Mouse (Mus musculus) thymus, adult 2 months (tissue): ENCODE data around the gene Gm20388. TPM values are rescaled to one million over a fixed set of nuclear protein-coding genes. Genes with fewer than 3 reads are reported as not detected.

Experiments used
- DNase-seq: peaks from one replicate; pipeline ENCODE4 v3.0.0; 2021
- H3K27ac ChIP-seq: fragments of 200-500 bp; 2 replicates; pipeline ENCODE4 v1.5.1; 2012; ENCODE audit warnings: low read length, control low read depth; ENCODE audit not compliant: control insufficient read depth, insufficient read depth
- H3K27me3 ChIP-seq: fragments of 200-500 bp; 2 replicates; pipeline ENCODE4 v1.6.1; 2012; ENCODE audit warnings: mild to moderate bottlenecking, low read length, moderate library complexity, mixed read lengths; ENCODE audit not compliant: control insufficient read depth, insufficient read depth
- H3K36me3 ChIP-seq: fragments of 200-500 bp; 2 replicates; pipeline ENCODE4 v1.6.1; 2012; ENCODE audit warnings: mild to moderate bottlenecking, low read length, moderate library complexity; ENCODE audit not compliant: control insufficient read depth, insufficient read depth
- H3K4me1 ChIP-seq: fragments of 200-500 bp; replicated peaks from 2 replicates; pipeline ENCODE4 v1.6.1; 2012; ENCODE audit warnings: low read length; ENCODE audit not compliant: control insufficient read depth, insufficient read depth
- H3K4me3 ChIP-seq: fragments of 200-500 bp; 2 replicates; pipeline ENCODE4 v1.5.1; 2012; ENCODE audit warnings: mild to moderate bottlenecking, low read length, control low read depth, moderate library complexity; ENCODE audit not compliant: control insufficient read depth, insufficient read depth
- CTCF ChIP-seq: fragments of 200-500 bp; IDR thresholded peaks from 2 replicates; pipeline ENCODE4 v1.5.1; 2012; ENCODE audit warnings: mild to moderate bottlenecking, control low read depth, low read length, moderate library complexity, borderline replicate concordance; ENCODE audit not compliant: control insufficient read depth, poor library complexity, insufficient read depth; ENCODE audit errors: extremely low read depth
- POLR2A ChIP-seq: fragments of 200-500 bp; IDR thresholded peaks from 2 replicates; pipeline ENCODE4 v1.6.1; 2012; ENCODE audit warnings: mild to moderate bottlenecking, low read length, control low read depth, moderate library complexity; ENCODE audit not compliant: control insufficient read depth, poor library complexity, insufficient read depth; ENCODE audit errors: extremely low read depth
- WGBS: fragments of 180-500 bp; shearing (Covaris S2); methylation state at CpG from one replicate; pipeline ENCODE4 v1.1.7; 2018; 5-methylcytosine and 5-hydroxymethylcytosine counted together
- polyA plus RNA-seq: library from polyadenylated mRNA; depleted of rRNA; stranded (reverse); fragments of >200 nt; gene quantifications from 2 replicates; pipeline ENCODE4 v1.2.3, GENCODE M21; 2012

Gene Gm20388
- polyA plus RNA-seq, 1 experiment = 103 TPM

- Histone ChIP-seq H3K27ac (no peak overlapping the region), H3K4me3 (no peak overlapping the region), H3K36me3 (peaks cover 13% of the 10 kb centered on the region), H3K4me1 (peaks cover 20% of the 10 kb centered on the region), H3K27me3 (no peaks in the 10 kb centered on the region)
- peak; percentile 67 for DNase-seq
- TF ChIP-seq POLR2A = no peak
- peak; percentile 76; the same call in 1 of the 2 replicates for TF ChIP-seq CTCF
- WGBS = 77% methylated on average over 9 of the region's 9 CpGs
Observed at GRCm38 (mm10) chr8:119944096-119944811, 33.6 kb downstream of the Gm20388 start.

- TF ChIP-seq CTCF (no peak), POLR2A (no peak)
- H3K27ac ChIP-seq = no peak overlapping the region
- no peaks in the 10 kb centered on the region for H3K27me3 ChIP-seq
- peaks cover 24% of the 10 kb centered on the region for H3K36me3 ChIP-seq
- WGBS = 56% methylated on average over 8 of the region's 8 CpGs
- H3K4me1 ChIP-seq = peaks cover 20% of the 10 kb centered on the region
- DNase-seq = peak; percentile 32
- no peak overlapping the region for H3K4me3 ChIP-seq
Observed at GRCm38 (mm10) chr8:119946326-119946865, 35.8 kb downstream of the Gm20388 start.

- TF ChIP-seq CTCF = no peak
- TF ChIP-seq POLR2A = no peak
- WGBS = 93% methylated on average over 19 of the region's 19 CpGs
- H3K4me1 ChIP-seq = peaks cover 20% of the 10 kb centered on the region
- H3K27ac ChIP-seq = no peak overlapping the region
- H3K36me3 ChIP-seq = peaks cover 26% of the 10 kb centered on the region
- DNase-seq = no peak
- no peaks in the 10 kb centered on the region for H3K27me3 ChIP-seq
- no peak overlapping the region for H3K4me3 ChIP-seq
Observed at GRCm38 (mm10) chr8:119947653-119948052, 37.0 kb downstream of the Gm20388 start.

GRCm38 (mm10) chr8:119948340-119948739, 37.7 kb downstream of the Gm20388 start:
- H3K27me3 ChIP-seq = no peaks in the 10 kb centered on the region
- 92% methylated on average over 15 of the region's 15 CpGs for WGBS
- DNase-seq = no peak
- H3K4me3 ChIP-seq = no peak overlapping the region
- TF ChIP-seq POLR2A (no peak), CTCF (no peak)
- peaks cover 33% of the 10 kb centered on the region for H3K36me3 ChIP-seq
- H3K27ac ChIP-seq = no peak overlapping the region
- peaks cover 20% of the 10 kb centered on the region for H3K4me1 ChIP-seq

GRCm38 (mm10) chr8:119952282-119952681, 41.6 kb downstream of the Gm20388 start:
- H3K4me3 ChIP-seq = no peak overlapping the region
- no peaks in the 10 kb centered on the region for H3K4me1 ChIP-seq
- TF ChIP-seq CTCF (no peak), POLR2A (no peak)
- H3K27me3 ChIP-seq = no peaks in the 10 kb centered on the region
- no peak for DNase-seq
- 92% methylated on average over 7 of the region's 7 CpGs for WGBS
- no peak overlapping the region for H3K27ac ChIP-seq
- H3K36me3 ChIP-seq = peaks cover 63% of the 10 kb centered on the region

- Histone ChIP-seq H3K4me3 (no peak overlapping the region), H3K36me3 (peaks cover 67% of the 10 kb centered on the region), H3K4me1 (no peaks in the 10 kb centered on the region), H3K27me3 (no peaks in the 10 kb centered on the region), H3K27ac (no peak overlapping the region)
- DNase-seq = no peak
- TF ChIP-seq CTCF (no peak), POLR2A (no peak)
- WGBS = 91% methylated on average over 5 of the region's 5 CpGs
Observed at GRCm38 (mm10) chr8:119952747-119953146, 42.1 kb downstream of the Gm20388 start.
